Mouse (Mus musculus) kidney, adult 8-10 months (tissue): ENCODE measurements at regions not wholly inside any gene's neighbourhood (a gene's known extent, or its start where the extent isn't known, plus 50 kb on each side); places are given as distances from the start of the nearest gene placed in this dataset.
"Not testable (repeated sequence)": the region's sequence is repeated elsewhere in the genome, so short reads cannot be mapped to it uniquely, and the experiment has no call there.

Experiments used
- DNase-seq, 2 experiments: peaks; one replicate each; pipeline ENCODE4 v3.0.0; 2022

GRCm38 (mm10) chr16:65629186-65629585 is 66.7 kb upstream of the Chmp2b start:
- peak; percentile 30 to 72 for DNase-seq

DNA sequence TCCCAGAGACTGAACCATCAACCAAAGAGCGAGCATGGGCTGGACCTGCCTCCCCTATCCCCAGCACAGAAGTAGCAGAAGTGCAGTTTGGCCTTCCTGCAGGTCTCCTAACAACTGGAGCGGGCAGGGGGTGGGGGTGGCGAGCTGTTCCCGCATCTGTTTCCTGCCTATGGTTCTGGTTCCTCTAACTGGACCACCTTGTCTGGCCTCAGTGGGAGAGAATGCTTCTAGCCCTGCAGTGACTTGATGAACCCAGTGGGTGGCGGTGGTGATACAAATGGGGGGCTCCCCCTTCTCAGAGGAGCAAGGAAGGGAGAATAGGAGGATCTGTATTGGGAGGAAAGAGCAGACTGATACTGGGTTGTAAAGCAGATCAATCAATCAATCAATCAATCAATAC is 69.2 kb upstream of the Chmp2b start:
- no peak for DNase-seq

- not testable (repeated sequence) for DNase-seq
Observed at GRCm38 (mm10) chr16:65646741-65647140, 84.2 kb upstream of the Chmp2b start.

DNA sequence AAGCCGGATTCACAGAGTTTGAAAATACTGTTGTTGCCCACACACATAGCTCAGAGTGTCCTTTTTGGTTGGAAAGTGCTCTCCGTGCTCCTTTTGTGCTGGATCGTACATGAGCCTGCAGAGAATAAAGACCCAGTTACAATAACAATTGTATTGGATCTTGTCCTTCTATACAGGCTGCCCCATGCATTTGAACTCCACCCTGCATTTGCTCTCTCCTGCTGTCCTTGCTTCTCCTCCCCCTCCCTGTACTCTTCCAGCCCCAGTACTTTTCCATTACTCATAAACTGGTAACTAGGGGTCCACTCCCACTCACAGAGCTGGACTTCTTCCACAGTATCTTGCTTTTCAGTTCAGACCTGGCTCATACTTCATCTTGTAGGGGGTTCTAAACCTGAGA is 86.5 kb upstream of the Chmp2b start:
- DNase-seq = no peak

- no peak for DNase-seq
Observed at GRCm38 (mm10) chr16:65655490-65655889, 93.0 kb upstream of the Chmp2b start.

DNA sequence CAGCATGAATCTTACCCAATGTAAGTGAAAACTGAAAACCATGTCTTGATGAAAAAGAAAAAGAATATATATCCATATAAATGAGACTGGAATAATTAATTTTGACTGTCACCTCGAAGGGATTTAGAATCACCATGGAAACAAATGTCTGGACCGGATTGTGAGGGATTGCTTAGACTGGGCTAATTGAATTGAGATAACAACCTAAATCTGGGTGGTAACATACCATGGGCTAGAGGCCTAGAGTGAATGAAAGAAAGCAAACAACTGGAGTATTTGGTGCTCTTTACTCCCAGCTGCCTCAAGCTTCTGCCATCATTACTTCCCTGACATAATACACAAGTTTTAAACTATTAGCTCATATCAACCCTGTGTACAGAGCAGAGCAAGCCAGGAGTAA is 95.3 kb upstream of the Chmp2b start:
- DNase-seq = no peak

GRCm38 (mm10) chr16:65664787-65665186 is 102.3 kb upstream of the Chmp2b start:
- DNase-seq = peak; percentile 72 to 77

- DNase-seq = peak; percentile 31 to 54
Observed at GRCm38 (mm10) chr16:65672116-65672515, 109.6 kb upstream of the Chmp2b start.

GRCm38 (mm10) chr16:65683089-65683488 is 120.6 kb upstream of the Chmp2b start:
- DNase-seq = no peak

DNA sequence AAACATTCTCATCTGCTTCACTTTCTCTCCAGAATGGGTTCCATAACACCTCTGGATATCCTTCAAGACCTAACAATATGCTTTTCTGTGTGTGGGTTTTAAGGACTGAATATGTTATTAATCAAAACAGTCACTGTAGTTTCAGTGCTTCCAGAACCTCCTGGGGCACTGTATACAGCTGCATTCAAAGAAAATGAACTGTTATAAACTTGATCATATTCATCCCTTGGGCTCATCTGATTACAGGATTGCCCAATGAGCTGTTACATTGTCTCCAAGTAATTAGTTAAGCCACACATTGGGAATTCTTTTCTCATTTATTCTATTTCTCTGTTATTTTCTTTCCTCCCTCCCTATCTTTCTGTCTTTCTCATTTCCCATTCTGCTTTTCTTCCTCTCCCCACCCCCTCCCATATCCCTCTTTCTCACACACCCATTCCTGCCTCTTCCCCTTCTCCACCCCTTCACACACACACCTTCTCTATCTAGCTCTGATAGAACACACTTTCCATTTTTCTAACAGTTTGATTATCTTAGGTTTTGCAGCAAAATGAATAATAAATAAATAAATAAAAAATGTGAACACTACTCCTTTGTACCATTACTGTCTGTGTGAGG is 121.3 kb upstream of the Chmp2b start:
- no peak for DNase-seq

DNA sequence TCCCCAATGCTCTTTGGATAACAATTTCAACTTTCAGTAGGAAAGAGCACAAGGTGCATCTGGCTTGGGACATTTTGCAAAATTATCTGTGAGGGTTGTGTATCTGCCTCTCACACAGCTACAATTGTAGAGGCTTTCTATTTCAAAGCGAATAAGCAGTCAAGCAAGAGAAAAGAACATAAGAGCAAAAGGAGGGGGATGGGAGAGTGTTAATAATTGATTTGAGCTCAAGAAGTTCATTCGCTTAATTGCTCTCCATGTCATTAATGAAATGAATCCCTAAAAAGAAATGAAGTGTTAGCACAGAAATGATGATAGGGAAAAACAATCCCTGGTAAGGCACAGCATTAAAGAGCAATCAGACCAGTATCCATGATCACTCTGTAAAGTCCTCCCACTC is 121.4 kb upstream of the Vgll3 start:
- DNase-seq = peak in 1 of 2 experiments; percentile 13

DNA sequence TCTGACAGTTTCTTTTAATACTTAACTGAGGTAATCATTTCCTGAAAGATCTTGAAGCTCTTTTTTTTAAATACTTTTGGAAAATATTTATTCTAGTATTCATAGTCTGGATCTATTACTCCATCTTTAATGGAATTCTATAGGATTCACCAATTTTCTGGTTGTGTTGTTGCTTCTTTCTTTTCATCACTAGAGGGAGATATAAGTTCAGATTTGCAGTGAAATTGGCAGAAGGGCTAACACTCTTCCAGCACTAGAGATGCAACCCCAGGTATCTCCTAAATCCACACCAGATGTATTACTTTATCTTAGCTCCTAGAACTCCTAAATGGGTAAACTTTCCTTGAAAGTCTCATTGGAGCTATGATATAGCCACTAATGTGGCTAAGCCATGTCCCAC is 99.4 kb upstream of the Vgll3 start:
- no peak for DNase-seq

- DNase-seq = no peak
Observed at GRCm38 (mm10) chr16:65718791-65719472, 96.1 kb upstream of the Vgll3 start.

GRCm38 (mm10) chr16:65720953-65721352 is 94.1 kb upstream of the Vgll3 start:
- DNase-seq = no peak

DNA sequence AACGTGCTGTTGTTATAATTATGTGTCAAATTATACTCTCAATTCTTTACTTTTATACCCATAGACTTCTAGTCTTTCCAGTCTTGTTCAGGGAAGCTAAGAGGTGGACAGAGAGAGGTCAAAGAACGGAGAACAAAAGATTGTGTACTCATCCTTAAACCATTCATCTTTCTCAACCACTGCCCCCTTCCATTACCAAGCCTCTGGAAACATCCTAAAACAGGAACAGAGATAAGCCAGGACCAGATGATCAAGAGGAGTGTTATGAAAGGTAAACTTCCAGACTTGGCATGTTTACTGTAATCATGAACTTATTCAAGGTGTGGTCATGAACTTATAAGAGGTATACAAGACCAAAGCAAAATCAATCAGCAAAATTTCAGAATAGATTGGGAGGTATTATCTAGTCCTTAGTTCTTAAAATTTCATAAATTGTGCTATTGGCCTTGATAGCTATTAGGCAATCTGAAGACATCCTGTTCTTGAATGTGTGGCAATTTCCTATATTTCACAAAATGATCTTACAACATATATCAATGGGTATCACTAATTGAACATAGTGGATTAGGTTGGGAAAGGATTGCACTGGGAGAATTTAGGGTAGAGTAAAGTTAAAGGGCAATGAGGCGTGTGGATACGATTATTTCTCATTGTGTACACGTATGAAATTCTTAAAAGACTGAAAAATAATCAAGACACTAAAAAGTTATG is 89.3 kb upstream of the Vgll3 start:
- no peak for DNase-seq

- DNase-seq = no peak
Observed at GRCm38 (mm10) chr16:65726289-65726688, 88.8 kb upstream of the Vgll3 start.

- no peak for DNase-seq
Observed at GRCm38 (mm10) chr16:65729322-65729721, 85.7 kb upstream of the Vgll3 start.

- DNase-seq = no peak
Observed at GRCm38 (mm10) chr16:65739652-65740051, 75.4 kb upstream of the Vgll3 start.

DNA sequence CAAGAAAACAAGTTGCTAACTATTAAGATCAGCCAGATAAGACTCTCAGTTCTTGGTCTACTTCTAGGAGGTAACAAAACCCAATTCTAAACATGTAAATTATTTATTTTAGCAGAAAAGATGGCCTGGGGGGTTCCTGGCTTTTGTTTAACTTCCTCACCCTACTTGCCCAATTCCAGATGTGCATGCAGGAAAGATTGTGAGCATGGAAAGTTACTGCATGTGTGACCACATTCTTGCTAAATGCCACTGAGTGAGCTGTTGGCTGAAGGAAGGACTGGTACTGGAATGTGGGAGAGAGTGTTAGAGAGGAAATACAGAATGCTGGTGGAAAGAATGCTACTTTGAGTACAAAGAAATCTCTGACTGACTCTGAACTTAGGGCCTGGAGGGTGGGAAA is 72.1 kb upstream of the Vgll3 start:
- DNase-seq = no peak

DNA sequence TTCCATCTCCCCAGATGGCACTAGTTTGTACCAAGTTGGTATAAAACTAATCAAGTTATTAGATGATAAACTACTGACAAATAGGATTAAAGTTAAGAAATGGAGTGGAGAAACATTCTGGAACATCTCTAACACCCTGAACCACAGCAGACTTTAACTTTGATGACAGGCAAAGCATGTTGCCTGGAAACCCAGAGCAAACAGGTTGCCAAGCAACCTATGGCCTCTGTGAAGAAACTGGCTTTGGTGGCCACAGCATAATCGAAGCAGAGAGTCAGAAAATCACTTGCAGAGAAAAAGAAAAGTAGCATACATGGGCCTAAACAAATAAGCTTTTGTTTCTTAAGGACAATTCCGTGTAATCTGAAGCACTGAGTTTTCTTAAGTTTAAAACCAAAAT is 59.4 kb upstream of the Vgll3 start:
- DNase-seq = no peak
